Mouse (Mus musculus) granulocyte monocyte progenitor cell, adult 5-6 weeks (primary cell): ENCODE results near the gene Mtnr1a. TPM values are rescaled to one million over a fixed set of nuclear protein-coding genes. Genes with fewer than 3 reads are reported as not detected.
A peak's percentile ranks its signal among the peaks of the same experiment; 100 is the strongest.
"Not testable (repeated sequence)": the region's sequence is repeated elsewhere in the genome, so short reads cannot be mapped to it uniquely, and the experiment has no call there.

Experiments used
- ATAC-seq: replicated peaks from 2 replicates; pipeline ENCODE4 v1.8.0; 2016; ENCODE audit warnings: mild to moderate bottlenecking, moderate TSS enrichment, inconsistent platforms; ENCODE audit not compliant: poor library complexity, severe bottlenecking
- total RNA-seq, 2 experiments: library from RNA; stranded (forward) in 1 of 2; stranded (reverse) in 1 of 2; fragments of 200-712, 200-1000 nt in 1 of 2; fragments of >200 nt in 1 of 2; fragmentation: Nextera tagmentation in 1 of 2; gene quantifications; 2 replicates each; pipeline ENCODE4 v1.2.3; 2014 to 2017

The Mtnr1a gene
- not detected in 2 replicates for total RNA-seq (2014; fragmentation: Nextera tagmentation)
- total RNA-seq (2017) = not detected in 2 replicates

DNA sequence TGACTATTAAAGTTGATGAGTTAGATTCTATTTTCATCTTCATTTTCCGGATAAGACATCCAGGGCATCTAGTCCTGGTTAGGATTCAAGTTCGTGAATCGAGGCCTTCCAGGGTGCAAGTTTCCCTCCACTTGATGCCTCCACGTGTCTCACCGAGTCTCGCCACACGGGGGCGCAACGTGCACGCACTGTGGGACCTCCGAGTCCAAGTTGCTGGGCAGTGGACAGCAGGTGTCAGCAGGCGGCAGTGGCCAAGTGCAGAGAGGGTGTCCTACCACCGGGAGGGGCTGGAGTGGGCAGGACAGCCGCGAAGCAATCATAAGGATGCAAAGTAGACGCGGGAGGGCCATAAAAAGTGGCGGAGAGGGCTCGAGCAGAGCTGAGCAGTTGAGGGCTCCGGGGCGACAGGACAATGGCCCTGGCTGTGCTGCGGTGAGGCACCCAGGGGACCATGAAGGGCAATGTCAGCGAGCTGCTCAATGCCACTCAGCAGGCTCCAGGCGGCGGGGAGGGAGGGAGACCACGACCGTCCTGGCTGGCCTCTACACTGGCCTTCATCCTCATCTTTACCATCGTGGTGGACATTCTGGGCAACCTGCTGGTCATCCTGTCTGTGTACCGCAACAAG is at the start of gene Mtnr1a:
Mtnr1a (plus strand) TSS at position 379 of the 628 bp plus-strand sequence.
- ATAC-seq = peak; percentile 93

DNA sequence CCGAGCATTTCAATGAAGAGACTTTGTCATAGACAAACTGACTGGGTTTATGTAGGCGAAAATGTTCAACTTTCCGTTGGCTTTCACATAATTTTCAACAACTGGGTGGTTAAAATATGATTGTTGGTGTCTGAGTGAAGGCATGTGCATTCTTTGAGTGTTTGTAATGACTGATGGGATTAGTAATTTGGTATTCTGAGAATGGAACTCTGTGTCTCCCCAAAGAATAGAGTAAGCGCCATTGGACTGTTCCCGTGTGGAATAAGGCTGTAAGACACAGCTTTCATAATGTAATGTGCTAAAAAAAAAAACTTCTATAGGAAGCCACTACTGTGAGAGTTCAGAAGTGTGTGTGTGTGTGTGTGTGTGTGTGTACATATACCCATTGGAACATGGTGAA is 49.7 kb upstream of the Mtnr1a start:
- no peak for ATAC-seq

DNA sequence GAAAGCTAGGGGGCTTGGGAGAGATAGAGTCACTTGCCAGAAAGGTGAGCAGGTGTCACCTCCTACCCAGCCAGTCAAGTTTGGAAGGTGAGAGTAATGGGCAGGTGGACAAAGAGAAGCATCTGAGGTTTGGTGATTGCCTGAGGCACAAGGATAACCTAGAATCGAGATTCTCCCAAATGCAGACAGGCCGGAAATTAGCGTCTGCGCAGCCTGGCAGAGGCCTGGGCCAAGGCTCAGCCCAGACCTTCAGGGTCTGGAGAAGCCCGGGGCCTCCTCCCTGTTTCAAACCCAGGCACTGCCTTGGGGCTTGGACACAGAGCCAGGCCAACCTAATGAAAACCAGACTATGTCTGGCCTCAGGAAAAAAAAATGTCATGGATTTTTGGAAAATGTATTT is 47.8 kb upstream of the Mtnr1a start:
- ATAC-seq = no peak

DNA sequence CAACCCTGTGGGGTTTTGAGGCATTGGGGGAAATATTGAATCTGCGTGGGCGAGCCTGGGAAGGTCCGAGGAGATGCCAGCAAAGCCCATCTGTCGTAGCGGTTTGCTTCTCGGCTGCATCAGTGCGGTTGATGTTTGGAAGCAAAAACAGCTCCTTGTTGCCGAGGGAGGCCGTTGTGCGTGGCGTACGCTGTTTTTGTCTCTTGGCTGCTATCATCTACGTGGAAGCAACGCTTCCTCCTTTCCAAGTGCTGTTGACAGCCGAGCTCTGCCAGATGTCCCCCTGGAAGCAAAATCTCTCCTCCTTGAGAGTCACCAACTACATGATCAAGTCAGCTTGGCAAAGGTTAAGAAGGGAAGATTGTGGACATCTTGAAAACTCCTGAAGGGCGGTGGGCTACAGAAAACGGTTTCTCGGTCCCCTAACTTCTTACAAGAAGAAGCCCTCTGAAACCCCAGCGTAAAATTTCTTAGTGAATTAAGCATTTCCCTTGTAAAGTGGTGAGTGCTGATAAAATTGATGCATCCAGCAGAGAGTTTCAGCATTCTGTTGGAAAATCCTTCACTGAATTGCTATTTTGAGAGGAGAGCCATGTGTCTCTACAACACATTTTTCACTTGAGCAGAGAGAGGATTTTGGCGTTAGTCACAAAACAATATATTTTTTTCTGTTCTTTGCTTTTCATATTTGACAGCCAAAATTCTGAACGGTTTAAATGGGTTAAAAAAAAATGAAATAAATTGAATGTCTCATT is 46.8 kb upstream of the Mtnr1a start:
- no peak for ATAC-seq

DNA sequence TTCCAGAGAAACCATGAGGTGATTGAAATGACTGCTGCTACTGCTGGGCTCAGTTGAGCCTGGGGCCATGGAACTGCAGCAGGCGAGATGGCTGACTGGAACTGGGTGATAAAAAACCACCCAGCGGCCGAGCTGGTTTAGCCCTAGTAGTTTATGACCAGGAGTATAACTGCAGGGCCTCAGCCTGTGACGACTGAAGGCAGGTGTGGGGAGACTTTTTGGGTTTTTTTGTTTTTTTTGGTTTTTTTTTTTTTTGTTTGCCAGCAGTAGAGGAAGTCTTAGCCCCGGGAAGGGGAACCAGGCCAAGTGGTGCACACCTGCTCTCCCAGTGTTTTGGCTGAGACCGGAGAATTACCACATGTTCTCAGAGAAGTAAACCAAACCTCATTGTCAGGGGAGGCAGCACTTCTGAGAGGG is 40.8 kb upstream of the Mtnr1a start:
- no peak for ATAC-seq

DNA sequence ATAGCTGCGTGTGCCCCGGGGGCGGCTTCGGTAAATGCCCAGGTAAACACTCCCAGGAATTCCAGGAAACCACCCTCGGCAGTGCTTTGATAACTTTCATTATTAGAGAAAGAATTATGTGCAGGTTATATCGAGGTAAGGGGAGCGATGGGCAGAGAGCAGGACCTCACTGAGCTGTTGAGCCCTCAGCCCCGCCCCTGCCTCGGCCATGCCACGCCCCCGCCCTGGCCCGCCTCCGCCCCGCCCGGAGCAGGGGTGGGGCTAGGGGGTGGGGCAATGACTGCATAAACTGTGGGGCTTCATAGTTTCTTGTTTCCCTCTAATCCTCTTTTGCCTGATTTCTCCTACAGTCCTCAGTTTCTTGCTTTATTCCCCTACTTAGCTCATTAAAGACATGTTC is 30.6 kb upstream of the Mtnr1a start:
- ATAC-seq = no peak

DNA sequence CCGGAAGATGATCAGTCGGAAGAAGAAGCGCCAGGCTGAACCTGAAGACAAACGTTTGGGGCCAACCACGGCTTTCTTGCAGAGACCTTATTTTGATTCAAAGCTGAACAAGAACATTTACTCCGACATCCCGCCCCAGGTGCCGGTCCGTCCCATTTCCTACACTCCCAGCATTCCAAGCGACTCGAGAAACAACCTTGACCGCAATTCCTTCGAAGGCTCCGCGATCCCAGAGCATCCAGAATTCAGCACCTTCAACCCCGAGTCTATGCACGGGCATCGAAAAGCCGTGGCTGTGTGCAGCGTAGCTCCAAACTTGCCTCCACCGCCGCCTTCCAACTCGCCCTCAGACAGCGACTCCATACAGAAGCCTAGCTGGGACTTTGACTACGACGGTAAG is 24.8 kb upstream of the Mtnr1a start:
- no peak for ATAC-seq

DNA sequence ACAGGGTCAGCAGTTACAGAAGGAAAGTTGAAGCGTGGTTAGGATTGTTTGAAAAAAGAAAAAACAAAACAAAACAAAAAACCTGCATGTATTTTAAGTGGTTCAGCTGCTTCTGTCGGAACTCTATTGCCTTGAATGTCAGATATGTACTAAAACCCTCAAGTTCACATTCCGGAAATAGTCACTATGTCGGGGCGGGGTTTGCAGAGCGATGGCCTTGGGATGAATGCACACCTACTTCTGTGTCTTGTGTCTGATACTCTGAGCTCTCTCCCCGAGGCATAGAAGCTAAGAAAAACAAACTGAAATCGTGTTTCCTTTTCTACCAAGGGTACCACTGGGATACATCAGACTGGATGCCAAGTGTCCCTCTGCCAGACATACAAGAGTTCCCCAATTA is 18.5 kb upstream of the Mtnr1a start:
- ATAC-seq = no peak

DNA sequence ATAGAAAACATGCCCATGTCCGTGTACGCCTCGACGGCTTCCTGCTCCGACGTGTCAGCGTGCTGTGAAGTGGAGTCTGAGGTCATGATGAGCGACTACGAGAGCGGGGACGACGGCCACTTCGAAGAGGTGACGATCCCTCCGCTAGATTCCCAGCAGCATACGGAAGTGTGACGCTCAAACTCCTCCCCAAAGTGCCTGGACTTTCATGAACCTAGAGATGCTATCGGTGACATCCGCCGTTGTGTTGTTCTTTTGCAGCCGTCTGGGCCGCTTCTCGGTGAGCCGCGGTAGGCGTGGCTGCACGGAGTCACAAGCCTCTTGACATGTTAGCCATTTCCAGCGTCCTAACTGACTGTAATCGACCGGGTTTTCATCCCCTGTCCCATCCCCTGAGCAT is 17.7 kb upstream of the Mtnr1a start:
- ATAC-seq = no peak

DNA sequence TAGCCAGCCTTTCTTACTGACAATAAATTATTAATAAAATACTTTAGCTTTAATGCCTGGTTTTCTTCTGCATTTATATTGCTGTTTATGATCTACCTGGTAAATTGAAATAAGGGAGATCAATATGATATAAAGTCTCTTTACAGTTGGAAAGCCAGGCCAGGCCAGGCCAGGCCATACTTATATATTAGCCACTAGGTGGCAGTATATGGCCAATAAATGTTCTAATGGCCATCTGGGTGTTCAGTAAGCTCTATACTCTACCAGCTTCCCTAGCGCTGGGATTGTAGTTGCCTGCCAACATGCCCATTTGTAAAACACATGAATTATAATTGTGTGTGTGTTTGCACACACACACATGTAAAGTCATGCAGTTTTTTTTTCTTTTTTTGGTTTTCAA is 16.7 kb upstream of the Mtnr1a start:
- peak; percentile 58; the same call in 1 of the 2 replicates for ATAC-seq

DNA sequence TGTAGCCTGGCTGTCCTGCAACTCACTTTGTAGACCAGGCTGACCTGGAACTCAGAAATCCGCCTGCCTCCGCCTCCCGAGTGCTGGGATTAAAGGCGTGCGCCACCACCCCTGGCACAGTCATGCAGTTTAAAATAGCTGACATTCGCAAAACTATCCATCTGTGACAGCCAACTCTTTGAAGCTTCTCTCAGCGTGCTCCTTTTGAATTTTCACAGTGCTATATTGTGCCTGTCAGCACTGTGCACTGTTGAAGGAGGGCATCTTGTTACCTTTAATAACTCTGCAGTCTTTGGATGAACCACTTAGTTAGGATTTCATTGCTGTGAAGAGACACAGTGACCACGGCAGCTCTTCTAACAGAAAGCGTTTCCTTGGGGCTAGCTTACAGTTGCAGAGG is 16.3 kb upstream of the Mtnr1a start:
- no peak for ATAC-seq

DNA sequence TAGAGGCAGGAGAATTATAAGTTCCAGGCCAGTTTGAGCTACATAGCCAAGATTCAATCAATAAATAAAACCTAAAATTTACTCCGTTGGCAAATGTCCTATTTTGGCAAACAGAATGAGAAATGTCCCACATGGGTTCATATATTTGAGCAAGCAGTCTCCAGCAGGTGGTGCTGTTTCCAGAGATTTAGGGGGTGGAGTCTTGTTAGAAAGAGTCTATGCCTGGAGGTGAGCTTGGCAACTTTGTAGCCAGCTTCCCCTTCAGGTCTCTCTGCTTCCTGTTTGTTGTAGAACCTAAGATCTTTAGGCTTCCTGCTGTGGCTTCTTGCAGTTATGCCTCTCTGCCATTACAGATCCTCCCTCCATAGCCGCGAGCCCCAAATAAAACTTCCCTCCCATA is 13.4 kb upstream of the Mtnr1a start:
- ATAC-seq = no peak

DNA sequence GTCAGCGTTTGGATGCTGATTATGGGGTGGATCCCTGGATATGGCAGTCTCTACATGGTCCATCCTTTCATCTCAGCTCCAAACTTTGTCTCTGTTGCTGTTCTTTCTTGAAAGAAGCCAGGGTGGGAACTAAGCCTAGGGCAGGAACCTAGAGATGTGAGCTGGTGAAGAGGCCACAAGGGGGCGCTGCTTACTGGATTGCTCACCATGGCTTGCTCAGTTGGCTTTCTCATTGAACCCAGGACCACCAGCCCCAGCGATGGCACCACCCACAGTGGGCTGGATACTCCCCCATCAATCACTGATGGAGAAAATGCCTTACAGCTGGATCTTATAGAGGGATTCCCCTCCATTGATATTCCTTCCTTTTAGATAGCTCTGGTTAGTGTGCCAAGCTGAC is 12.1 kb upstream of the Mtnr1a start:
- ATAC-seq = no peak

DNA sequence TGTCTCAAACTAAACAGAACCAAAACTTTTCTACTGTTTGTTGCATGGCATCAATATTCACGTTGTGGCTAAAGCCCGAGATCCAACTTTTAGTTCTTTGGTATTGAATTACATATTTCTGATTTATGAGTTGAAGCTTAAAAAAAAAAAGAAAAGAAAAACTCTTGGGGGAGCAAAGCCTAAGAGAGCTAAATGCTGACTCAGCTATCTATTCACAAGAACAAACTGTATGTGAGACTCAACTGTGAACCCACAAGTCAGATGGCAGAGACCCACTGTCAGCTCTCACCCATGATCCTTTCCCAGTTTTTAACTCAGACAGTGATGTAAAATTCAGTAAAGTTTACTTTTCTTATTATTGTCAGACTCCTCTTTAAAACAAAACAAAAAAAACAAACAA is 8.9 kb upstream of the Mtnr1a start:
- ATAC-seq = no peak

DNA sequence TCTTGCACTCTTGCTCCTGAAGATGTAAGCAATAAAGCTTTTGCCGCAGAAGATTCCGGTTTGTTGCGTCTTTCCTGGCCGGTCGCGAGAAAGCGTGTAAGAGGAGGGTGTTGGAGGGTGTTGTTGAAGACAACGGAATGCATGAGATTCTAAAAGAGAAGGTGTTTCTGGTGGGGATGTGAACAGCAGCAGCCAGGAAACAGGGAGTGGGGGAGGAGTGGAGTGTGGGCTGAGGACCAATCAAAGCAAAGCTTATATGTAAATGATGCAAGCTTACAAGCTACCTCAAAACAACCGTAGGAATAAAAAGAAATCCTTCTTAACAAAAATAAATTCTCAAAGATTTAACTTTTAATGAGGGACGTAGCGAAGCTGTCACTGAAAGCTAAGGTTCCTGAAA is 6.6 kb upstream of the Mtnr1a start:
- no peak for ATAC-seq

DNA sequence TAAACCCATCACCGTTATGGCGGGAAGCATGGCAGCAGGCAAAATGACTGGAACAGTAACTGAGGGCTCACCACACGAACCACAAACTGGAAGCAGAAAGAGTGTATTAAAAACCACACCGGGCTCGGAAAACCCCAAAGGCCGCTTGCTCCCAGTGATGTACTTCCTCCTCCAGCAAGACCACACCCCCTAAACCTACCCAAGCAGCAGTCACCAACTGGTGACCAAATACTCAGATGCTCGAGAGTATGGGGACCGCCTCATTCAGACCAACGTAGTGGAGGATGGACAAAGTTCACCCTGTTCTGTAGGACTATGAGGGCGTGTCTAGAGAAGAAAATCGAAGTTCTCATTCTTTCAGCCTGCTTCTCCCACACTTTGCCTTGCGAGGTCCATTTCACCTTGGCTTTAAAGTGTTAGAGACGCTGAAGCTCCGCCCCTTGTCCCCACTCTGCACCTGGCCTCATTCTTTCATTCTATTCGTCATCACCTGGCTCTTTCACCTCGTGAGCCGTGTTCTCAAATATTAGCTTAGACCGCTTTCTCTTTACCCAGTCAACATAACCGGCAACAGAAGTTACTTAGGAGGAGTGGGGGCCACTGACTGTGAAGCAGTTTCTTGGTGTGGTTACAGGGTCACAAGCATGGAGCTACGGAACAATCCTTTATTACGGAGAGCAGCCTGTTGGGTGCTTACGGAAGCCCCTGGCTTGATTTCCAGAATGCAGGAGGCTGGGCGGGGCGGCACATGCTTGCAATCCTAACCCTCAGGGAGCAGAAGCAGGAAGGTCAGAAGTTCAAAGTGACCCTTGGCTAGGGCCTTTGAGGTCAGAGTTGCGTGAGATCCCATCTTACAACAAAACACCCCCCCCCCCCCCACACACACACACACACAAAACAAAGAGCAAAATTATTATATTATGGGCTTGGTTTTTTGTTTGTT is 5.7 kb upstream of the Mtnr1a start:
- peak; percentile 85 for ATAC-seq

DNA sequence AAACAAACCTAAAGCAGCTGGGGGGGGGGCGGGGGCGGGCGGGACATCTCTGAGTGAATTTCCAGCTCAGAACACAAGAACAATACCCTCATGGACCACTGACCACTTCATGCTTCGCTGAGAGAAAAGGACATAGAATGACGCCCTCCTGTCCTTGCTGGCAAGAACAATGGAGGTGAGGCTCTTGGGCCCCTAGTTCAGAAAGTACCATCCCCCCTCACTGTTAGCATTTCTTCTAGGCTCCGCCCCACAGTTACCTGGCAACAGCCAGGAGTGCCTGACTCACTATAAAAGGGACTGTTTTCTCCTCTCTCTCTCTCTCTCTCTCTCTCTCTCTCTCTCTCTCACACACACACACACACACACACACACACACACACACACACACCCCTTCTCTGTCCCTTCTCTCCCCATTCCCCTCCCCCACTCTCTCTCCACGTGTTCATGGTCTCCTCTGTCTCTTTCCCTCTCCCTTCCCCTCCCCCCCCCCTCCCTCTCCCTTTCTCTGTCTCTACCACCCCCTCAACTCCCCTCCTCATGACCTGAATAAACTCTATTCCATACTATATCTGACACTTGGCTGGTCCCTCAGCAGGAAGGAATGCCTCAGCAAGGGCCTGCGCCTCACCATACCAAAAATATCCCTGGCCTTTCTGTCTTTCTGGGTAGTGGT is 4.6 kb upstream of the Mtnr1a start:
- ATAC-seq = no peak

DNA sequence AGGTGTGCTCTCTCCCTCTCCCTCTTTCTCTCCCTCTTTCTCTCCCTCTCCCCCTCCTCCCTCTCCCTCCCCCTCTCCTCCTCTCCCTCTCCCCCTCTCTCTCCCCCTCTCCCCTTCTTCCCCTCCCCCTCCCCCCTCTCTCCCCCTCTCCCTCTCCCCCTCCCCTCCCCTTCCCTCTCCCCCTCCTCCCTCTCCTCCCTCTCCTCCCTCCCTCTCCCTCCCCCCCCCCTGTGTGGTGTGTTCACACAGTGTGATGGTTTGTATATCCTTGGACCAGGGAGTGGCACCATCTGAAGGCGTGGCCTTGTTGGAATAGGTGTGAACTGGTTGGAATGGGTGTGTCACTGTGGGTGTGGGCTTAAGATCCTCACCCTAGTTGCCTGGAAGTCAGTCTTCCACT is 3.5 kb upstream of the Mtnr1a start:
- not testable (repeated sequence) for ATAC-seq

DNA sequence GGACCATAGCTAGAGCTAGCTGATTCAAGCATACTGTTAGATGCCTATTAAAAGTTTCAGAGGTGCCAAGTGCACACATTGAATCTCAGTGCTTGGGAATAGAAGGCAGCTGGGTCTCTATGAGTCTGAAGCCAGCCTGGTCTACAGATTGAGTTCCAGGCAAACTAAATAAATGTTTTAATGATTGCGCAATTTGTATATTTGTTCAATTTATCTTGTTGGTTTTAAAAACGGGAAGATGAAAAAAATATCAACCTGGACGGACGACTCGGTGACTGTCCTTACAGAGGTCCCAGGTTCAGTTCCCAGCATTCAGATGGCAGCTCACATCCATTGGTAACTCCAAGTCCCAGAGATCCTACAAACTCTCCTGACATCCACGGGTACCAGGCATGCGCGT is 2.0 kb downstream of the Mtnr1a start:
- ATAC-seq = no peak

DNA sequence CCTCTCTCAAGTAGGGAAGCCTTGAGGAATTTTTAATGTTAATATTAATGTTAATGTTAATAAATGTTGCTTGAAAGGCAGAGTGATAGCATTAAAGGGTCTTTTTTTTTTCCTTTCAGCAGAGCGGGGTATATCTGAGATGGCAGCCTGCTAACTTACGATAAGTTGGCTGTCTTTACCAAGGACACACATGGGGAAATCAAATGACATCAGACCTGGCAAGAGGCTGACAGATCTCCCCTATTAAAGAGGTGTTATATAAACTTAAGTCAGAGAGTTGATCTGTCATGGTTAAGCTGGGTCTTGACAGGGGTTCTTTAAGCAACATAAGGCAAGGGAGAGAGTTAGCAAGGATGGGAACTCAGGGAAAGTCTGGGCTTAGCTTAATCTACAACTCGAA is 11.9 kb downstream of the Mtnr1a start:
- no peak for ATAC-seq
